Mouse (Mus musculus): ENCODE results near the gene Plekha5.

DNA sequence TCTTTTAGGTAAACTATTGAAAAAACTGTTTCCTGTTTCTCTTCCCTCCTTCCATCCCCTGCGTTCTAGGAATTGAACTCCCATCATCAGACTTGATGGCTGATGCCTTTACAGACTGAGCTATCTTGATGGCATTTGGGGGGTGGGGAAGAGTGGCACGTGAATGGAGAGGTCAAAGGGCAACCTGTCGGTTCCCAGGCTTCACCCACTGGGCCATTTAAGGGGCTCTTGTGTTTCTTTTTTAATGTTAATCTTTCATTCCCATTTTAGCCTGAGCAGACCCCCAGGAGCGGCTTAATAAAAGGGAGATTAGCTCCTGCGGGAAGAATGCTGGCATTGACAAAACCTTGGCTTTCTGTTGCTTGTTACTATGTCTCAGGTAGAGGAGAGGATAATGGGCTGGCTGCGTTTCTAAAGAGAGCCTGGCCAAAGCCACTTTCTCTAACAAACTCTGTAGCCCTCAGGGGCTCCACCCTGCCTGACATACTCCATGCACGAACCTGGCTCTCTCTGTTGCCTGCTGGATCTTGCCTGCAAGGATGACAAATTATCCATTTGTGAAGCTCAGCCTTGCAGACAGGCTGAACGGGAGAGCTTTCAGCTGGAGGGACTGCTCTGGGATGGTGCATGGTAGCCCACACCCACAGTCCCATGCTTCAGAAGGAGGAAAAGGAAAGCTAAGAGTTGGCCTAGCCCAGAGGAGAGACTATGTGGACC lies 179.5 kb downstream of the Plekha5 start:
- TF ChIP-seq EP300 (IDR thresholded peaks at IDR 0.05; ENCODE audit: low read depth), result no peak
- TF ChIP-seq CTCF (IDR thresholded peaks at IDR 0.05; ENCODE audit: low read depth), result no peak

Measured in liver, postnatal 0 days (tissue).